Mouse (Mus musculus) stomach, embryonic 16.5 days (tissue): ENCODE data around the gene Add3. TPM values are rescaled to one million over a fixed set of nuclear protein-coding genes. Genes with fewer than 3 reads are reported as not detected.
"Not testable (repeated sequence)": the region's sequence is repeated elsewhere in the genome, so short reads cannot be mapped to it uniquely, and the experiment has no call there.

Experiments used
- ATAC-seq: fragments of 200-750 bp; cut with Nextera tagmentation; 2 replicates; pipeline ENCODE4 v1.8.0; 2017; ENCODE audit warnings: moderate number of reproducible peaks, moderate TSS enrichment; ENCODE audit not compliant: insufficient read depth, low FRiP score
- H3K27ac ChIP-seq: fragments of 300-500 bp; sonication (generic); 2 replicates; pipeline ENCODE4 v1.5.1; 2014; ENCODE audit warnings: low read length
- H3K27me3 ChIP-seq: fragments of 300-500 bp; sonication (generic); 2 replicates; pipeline ENCODE4 v1.6.1; 2014; ENCODE audit warnings: low read length, control low read depth, mixed read lengths; ENCODE audit not compliant: control insufficient read depth, insufficient read depth
- H3K36me3 ChIP-seq: fragments of 300-500 bp; sonication (generic); 2 replicates; pipeline ENCODE4 v1.6.1; 2014; ENCODE audit warnings: low read length; ENCODE audit not compliant: control insufficient read depth, insufficient read depth
- H3K4me1 ChIP-seq: fragments of 300-500 bp; sonication (generic); 2 replicates; pipeline ENCODE4 v1.6.1; 2014; ENCODE audit warnings: low read length, control low read depth, mixed read lengths; ENCODE audit not compliant: control insufficient read depth, insufficient read depth
- H3K4me2 ChIP-seq: fragments of 300-500 bp; sonication (generic); 2 replicates; pipeline ENCODE4 v1.6.1; 2014; ENCODE audit warnings: low read depth, low read length, mixed read lengths
- H3K4me3 ChIP-seq: fragments of 300-500 bp; sonication (generic); replicated peaks from 2 replicates; pipeline ENCODE4 v1.5.1; 2014; ENCODE audit warnings: mild to moderate bottlenecking, low read length
- H3K9ac ChIP-seq: fragments of 300-500 bp; sonication (generic); 2 replicates; pipeline ENCODE4 v1.6.1; 2014; ENCODE audit warnings: low read length
- H3K9me3 ChIP-seq: fragments of 300-500 bp; sonication (generic); replicated peaks from 2 replicates; pipeline ENCODE4 v1.6.1; 2016; ENCODE audit warnings: low read length, control low read depth; ENCODE audit not compliant: control insufficient read depth
- WGBS: fragments of 180-500 bp; shearing (Covaris S2); extraction: QIAGEN DNeasy Blood & Tissue Kit; methylation state at CpG from one replicate; pipeline ENCODE4 v1.1.7; 2014; 5-methylcytosine and 5-hydroxymethylcytosine counted together
- polyA plus RNA-seq: library from polyadenylated mRNA; unstranded; fragments of >200 nt; fragmentation: Nextera tagmentation; extraction: Ambion mirVana; gene quantifications from 2 replicates; pipeline ENCODE4 v1.2.1, GENCODE M21; 2015

The Add3 gene
- polyA plus RNA-seq, 1 experiment from 2014 or later: 82.6 TPM

- no peak for ATAC-seq
- WGBS: 95% methylated on average over 2 of the region's 2 CpGs
Measured at GRCm38 (mm10) chr19:53206986-53207385, 66.7 kb downstream of the Add3 start.

GRCm38 (mm10) chr19:53208830-53209229 lies 68.6 kb downstream of the Add3 start:
- Histone ChIP-seq H3K4me3 (no peak overlapping the region), H3K9me3 (no peaks in the 10 kb centered on the region), H3K9ac (no peak overlapping the region), H3K27me3 (no peaks in the 10 kb centered on the region), H3K4me1 (peaks cover 6% of the 10 kb centered on the region; the same call in 1 of the 2 replicates), H3K27ac (no peak overlapping the region), H3K4me2 (no peak overlapping the region), H3K36me3 (no peaks in the 10 kb centered on the region)
- ATAC-seq: no peak; the same call in 1 of the 2 replicates
- WGBS: 73% methylated on average over 7 of the region's 7 CpGs

More at GRCm38 (mm10) chr19:53206986-53207385, 66.7 kb downstream of the Add3 start:
- Histone ChIP-seq H3K4me1 (peaks cover 6% of the 10 kb centered on the region; the same call in 1 of the 2 replicates), H3K4me3 (no peak overlapping the region), H3K4me2 (no peak overlapping the region), H3K36me3 (no peaks in the 10 kb centered on the region), H3K9ac (no peak overlapping the region), H3K27ac (no peak overlapping the region), H3K27me3 (no peaks in the 10 kb centered on the region), H3K9me3 (no peaks in the 10 kb centered on the region)

- H3K4me1 ChIP-seq: peaks cover 6% of the 10 kb centered on the region; the same call in 1 of the 2 replicates
- no peaks in the 10 kb centered on the region for H3K36me3 ChIP-seq
- no peaks in the 10 kb centered on the region for H3K9me3 ChIP-seq
- ATAC-seq: no peak
- 53% methylated on average over 2 of the region's 2 CpGs for WGBS
- H3K27me3 ChIP-seq: no peaks in the 10 kb centered on the region
- no peak overlapping the region for H3K4me3 ChIP-seq
- H3K9ac ChIP-seq: no peak overlapping the region
- H3K27ac ChIP-seq: no peak overlapping the region
- no peak overlapping the region for H3K4me2 ChIP-seq
Measured at GRCm38 (mm10) chr19:53210251-53210650, 70.0 kb downstream of the Add3 start.

DNA sequence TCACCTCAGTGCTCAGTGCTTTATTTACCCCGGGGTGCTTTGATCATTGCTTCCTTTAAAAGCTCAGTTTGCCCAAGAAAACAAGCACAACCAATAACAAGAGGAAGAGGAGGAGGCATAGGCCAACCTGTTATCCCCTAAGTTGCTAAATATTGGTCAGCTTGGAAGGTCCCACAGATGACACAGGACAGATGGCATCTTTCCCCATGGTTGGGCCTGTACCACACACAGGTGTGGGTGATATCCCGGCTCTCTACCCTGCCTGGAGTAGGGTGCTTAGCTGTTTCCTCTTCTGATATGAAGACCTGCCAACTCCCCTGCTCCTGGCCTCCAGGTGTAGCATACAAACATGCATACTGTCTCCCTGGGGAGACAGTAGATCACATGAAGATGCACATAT lies 75.1 kb downstream of the Add3 start:
- no peak overlapping the region for H3K9ac ChIP-seq
- H3K27ac ChIP-seq: no peak overlapping the region
- H3K36me3 ChIP-seq: no peaks in the 10 kb centered on the region; the same call in 1 of the 2 replicates
- no peaks in the 10 kb centered on the region for H3K9me3 ChIP-seq
- H3K4me3 ChIP-seq: no peak overlapping the region
- peaks cover 3% of the 10 kb centered on the region; the same call in 1 of the 2 replicates for H3K4me1 ChIP-seq
- no peak for ATAC-seq
- WGBS: 66% methylated on average over 2 of the region's 2 CpGs
- H3K4me2 ChIP-seq: no peak overlapping the region
- no peaks in the 10 kb centered on the region for H3K27me3 ChIP-seq

GRCm38 (mm10) chr19:53216761-53217538 lies 76.7 kb downstream of the Add3 start:
- no peak overlapping the region for H3K4me2 ChIP-seq
- ATAC-seq: no peak

GRCm38 (mm10) chr19:53217837-53218236 lies 77.6 kb downstream of the Add3 start:
- Histone ChIP-seq H3K36me3 (no peaks in the 10 kb centered on the region; the same call in 1 of the 2 replicates), H3K27ac (no peak overlapping the region), H3K4me1 (no peaks in the 10 kb centered on the region), H3K9ac (no peak overlapping the region), H3K27me3 (no peaks in the 10 kb centered on the region), H3K4me2 (no peak overlapping the region), H3K4me3 (no peak overlapping the region), H3K9me3 (no peaks in the 10 kb centered on the region)
- no peak for ATAC-seq
- WGBS: 86% methylated on average over 8 of the region's 8 CpGs

More at GRCm38 (mm10) chr19:53216761-53217538, 76.7 kb downstream of the Add3 start:
- WGBS: 82% methylated on average over 18 of the region's 18 CpGs
- H3K27ac ChIP-seq: no peak overlapping the region
- no peaks in the 10 kb centered on the region for H3K4me1 ChIP-seq
- no peak overlapping the region for H3K4me3 ChIP-seq
- H3K9ac ChIP-seq: no peak overlapping the region
- H3K36me3 ChIP-seq: no peaks in the 10 kb centered on the region; the same call in 1 of the 2 replicates
- no peaks in the 10 kb centered on the region for H3K9me3 ChIP-seq
- H3K27me3 ChIP-seq: no peaks in the 10 kb centered on the region

DNA sequence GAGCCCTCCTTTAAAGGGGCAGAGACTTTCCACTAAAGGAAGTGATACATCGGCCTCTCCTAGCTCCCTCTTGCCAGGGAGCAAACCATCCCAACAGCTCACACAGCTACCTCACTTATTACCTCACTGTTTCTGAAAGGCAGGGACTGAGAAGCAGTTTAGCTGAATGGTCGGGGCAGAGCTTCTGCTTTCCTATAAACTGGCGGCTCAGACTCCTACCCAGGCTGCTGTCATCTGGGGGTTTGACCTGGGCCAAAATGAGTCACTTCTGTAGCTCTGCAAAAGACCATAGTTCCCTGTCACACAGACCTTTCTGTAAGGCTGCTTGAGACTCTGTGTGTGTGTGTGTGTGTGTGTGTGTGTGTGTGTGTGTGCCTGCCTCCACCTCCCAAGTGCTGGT lies 79.1 kb downstream of the Add3 start:
- Histone ChIP-seq H3K9me3 (no peaks in the 10 kb centered on the region), H3K36me3 (no peaks in the 10 kb centered on the region; the same call in 1 of the 2 replicates), H3K27me3 (no peaks in the 10 kb centered on the region), H3K4me2 (no peak overlapping the region), H3K27ac (no peak overlapping the region), H3K4me3 (no peak overlapping the region), H3K4me1 (no peaks in the 10 kb centered on the region), H3K9ac (no peak overlapping the region)
- ATAC-seq: no peak
- 74% methylated on average over 3 of the region's 3 CpGs for WGBS

GRCm38 (mm10) chr19:53221186-53221585 lies 80.9 kb downstream of the Add3 start:
- Histone ChIP-seq H3K36me3 (no peaks in the 10 kb centered on the region; the same call in 1 of the 2 replicates), H3K4me2 (no peak overlapping the region), H3K9ac (no peak overlapping the region), H3K27ac (no peak overlapping the region), H3K27me3 (no peaks in the 10 kb centered on the region), H3K4me1 (no peaks in the 10 kb centered on the region), H3K9me3 (no peaks in the 10 kb centered on the region), H3K4me3 (no peak overlapping the region)
- ATAC-seq: no peak
- 89% methylated on average over 3 of the region's 3 CpGs for WGBS

DNA sequence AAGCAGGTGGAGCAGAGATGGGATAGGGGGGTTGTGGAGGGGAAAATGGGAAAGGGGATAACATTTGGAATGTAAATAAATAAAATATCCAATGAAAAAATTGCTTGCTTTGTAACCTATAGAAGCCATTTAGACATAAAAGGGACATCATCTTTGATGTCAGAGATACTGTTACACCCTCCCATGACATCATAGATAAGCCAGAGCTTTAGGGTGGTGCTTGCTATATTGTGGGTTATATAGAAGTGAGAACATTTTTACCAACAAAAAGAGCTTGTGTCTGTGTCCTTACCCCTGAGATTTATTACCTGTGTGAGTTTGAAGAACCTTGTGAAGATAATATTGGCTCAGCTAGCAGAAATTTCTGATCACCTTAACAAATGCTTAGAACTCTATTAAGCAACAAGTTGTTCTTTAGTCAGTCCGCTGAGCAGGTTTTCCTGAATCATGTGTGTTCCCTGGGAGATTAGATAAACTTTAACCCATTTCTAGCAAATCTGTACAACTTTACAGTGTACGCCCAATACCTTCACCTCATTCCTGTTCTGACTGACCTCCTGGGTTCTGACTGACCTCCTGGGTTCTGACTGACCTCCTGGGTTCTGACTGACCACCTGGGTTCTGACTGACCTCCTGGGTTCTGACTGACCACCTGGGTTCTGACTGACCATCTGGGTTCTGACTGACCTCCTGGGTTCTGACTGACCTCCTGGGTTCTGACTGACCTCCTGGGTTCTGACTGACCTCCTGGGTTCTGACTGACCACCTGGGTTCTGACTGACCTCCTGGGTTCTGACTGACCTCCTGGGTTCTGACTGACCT lies 85.2 kb downstream of the Add3 start:
- not testable (repeated sequence) for H3K36me3 ChIP-seq, H3K9me3 ChIP-seq, H3K27me3 ChIP-seq, H3K9ac ChIP-seq, H3K27ac ChIP-seq, H3K4me3 ChIP-seq, H3K4me1 ChIP-seq, ATAC-seq, H3K4me2 ChIP-seq
- 64% methylated on average over 2 of the region's 2 CpGs for WGBS
